Mouse (Mus musculus): ENCODE results near the gene Tctn3.

DNA sequence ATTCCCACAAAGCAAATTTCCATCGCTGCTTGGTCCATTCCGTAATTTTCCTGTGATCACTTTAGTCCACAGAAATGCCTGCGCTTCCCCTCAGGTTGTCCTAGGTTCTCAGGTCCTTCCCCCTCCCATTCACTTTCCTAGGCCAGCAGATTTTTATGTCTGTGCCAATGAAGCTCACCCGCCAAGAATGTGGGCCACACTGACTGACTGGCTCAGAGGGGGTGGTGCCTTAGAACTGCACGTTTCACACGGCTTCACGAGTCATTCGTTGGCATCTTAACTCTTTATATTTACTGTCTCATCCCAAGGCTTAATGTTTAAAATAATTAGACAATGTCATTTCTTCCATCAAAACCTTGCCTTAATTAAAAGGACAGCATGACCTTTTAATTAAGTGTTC is 16.2 kb downstream of the Tctn3 start:
- TF ChIP-seq CTCF (IDR thresholded peaks at IDR 0.05; ENCODE audit: low read depth, low read length) = no peak
- no peak for TF ChIP-seq POLR2A (IDR thresholded peaks at IDR 0.05; ENCODE audit: borderline replicate concordance, low read depth, low read length)

Data from bone marrow macrophage, adult 2 months (primary cell).